Mouse (Mus musculus) testis, adult 2 months (tissue): ENCODE measurements around the gene Pon3. TPM values are rescaled to one million over a fixed set of nuclear protein-coding genes. Genes with fewer than 3 reads are reported as not detected.

Source experiments
- H3K27ac ChIP-seq: fragments of 200-500 bp; 2 replicates; pipeline ENCODE4 v1.5.1; 2012; ENCODE audit warnings: low read depth, low read length; ENCODE audit not compliant: control insufficient read depth, insufficient read depth
- H3K27me3 ChIP-seq: fragments of 200-500 bp; 2 replicates; pipeline ENCODE4 v1.6.1; 2012; ENCODE audit warnings: mild to moderate bottlenecking, low read length, moderate library complexity; ENCODE audit not compliant: control insufficient read depth, insufficient read depth
- H3K36me3 ChIP-seq: fragments of 200-500 bp; 2 replicates; pipeline ENCODE4 v1.6.1; 2012; ENCODE audit warnings: mild to moderate bottlenecking, low read length; ENCODE audit not compliant: control insufficient read depth, insufficient read depth
- H3K4me1 ChIP-seq: fragments of 200-500 bp; 2 replicates; pipeline ENCODE4 v1.6.1; 2012; ENCODE audit warnings: low read length; ENCODE audit not compliant: control insufficient read depth, insufficient read depth
- H3K4me3 ChIP-seq: fragments of 200-500 bp; 2 replicates; pipeline ENCODE4 v1.5.1; 2012; ENCODE audit warnings: low read depth, mild to moderate bottlenecking, low read length, moderate library complexity, mixed read lengths; ENCODE audit not compliant: control insufficient read depth
- CTCF ChIP-seq: fragments of 200-500 bp; IDR thresholded peaks from 2 replicates; pipeline ENCODE4 v1.5.1; 2012; ENCODE audit warnings: low read depth, mild to moderate bottlenecking, inconsistent platforms, low read length, moderate library complexity; ENCODE audit not compliant: control insufficient read depth, insufficient read depth, insufficient replicate concordance
- POLR2A ChIP-seq: fragments of 200-500 bp; IDR thresholded peaks from 2 replicates; pipeline ENCODE4 v1.6.1; 2012; ENCODE audit warnings: low read depth, mild to moderate bottlenecking, inconsistent platforms, low read length, moderate library complexity; ENCODE audit not compliant: control insufficient read depth
- polyA plus RNA-seq: library from polyadenylated mRNA; depleted of rRNA; stranded (reverse); fragments of >200 nt; gene quantifications from 2 replicates; pipeline ENCODE4 v1.2.3, GENCODE M21; 2012; rRNA removed

Gene Pon3
- polyA plus RNA-seq, 1 experiment, result 4.0 TPM

DNA sequence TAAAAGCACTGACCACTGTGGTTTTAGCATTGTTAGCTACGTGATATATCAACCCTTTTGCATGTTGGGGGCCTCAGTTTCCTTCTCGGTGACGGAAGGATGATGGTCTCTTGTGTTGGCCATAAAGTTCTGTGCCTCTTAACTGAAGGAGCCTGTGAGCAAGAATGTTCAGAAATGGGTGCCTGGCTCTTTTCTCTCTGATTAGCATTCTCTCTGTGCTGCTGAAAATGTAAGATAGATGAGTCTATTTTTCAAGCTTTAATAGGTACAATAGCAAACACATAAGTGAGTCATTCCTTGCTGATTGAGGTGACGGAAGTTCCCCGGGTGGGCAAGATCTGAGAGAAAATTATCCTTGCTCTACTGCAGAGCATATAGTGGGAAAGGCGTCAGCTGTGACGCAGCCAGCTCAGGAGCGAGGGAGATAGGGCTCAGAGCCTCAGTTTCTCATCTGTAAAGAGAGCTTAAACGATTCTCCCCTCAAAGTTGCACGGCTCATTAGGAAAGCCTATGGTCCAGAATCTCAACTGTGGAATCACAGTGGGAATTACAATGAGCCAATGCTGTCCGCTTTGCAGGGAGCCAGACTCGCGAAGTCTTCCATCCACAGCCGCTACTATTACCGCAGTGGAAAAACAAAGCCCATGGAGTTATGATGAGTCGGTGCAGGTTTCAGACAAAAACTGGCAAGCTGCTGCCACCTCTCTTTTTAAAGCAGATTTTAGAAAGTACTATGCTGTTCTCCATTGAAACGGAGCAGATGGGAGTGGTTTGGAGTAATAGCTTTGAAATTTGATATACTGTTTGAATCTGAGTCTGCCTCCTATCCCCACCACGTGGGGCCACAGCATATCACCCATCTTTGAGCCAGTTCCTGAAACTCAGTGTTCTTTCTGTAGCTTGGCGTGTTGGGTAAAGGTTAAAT, 77.9 kb downstream of the Pon3 start:
- H3K4me3 ChIP-seq, result no peak overlapping the region
- H3K27me3 ChIP-seq, result no peaks in the 10 kb centered on the region
- no peak overlapping the region for H3K27ac ChIP-seq
- TF ChIP-seq CTCF (no peak), POLR2A (no peak)
- H3K4me1 ChIP-seq, result no peaks in the 10 kb centered on the region
- no peaks in the 10 kb centered on the region for H3K36me3 ChIP-seq

DNA sequence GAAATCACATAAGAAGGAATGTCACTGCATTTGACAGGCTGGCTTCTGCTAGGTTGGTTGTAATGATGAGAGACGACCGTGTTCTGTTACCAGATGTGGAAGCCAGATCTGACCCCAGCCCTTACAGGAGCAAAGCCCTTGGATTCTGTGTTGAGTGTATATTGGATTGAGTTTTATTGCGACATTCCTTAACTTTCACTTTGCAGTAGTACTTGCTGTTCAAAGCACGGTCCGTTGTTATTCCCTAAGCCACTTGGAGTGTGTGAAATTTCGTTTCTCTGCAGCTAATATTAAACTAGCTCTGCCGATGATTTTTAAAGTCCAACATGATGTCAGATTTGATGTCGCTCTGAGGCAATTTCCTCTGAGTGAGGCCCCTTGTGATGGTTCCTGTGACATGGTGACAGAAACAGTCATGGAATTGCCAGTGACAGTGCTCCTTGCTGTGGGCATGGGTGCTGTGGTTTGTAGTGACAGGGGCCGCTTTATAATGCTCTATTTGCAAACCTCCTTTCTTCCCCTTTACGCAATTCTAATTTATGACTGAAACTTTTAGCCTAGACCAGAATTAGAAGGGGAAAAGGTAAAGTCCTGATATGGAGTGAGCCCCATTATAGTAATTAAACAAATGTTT, 81.8 kb downstream of the Pon3 start:
- Histone ChIP-seq H3K27ac (no peak overlapping the region), H3K36me3 (no peaks in the 10 kb centered on the region), H3K4me1 (no peaks in the 10 kb centered on the region), H3K27me3 (no peaks in the 10 kb centered on the region), H3K4me3 (no peak overlapping the region)
- TF ChIP-seq POLR2A (no peak), CTCF (no peak)

- H3K27me3 ChIP-seq, result no peaks in the 10 kb centered on the region
- TF ChIP-seq CTCF (no peak), POLR2A (no peak)
- H3K4me3 ChIP-seq, result no peak overlapping the region
- no peak overlapping the region for H3K27ac ChIP-seq
- H3K4me1 ChIP-seq, result no peaks in the 10 kb centered on the region
- no peaks in the 10 kb centered on the region for H3K36me3 ChIP-seq
These were observed 83.5 kb downstream of the Pon3 start for GRCm38 (mm10) chr6:5172571-5172970.

DNA sequence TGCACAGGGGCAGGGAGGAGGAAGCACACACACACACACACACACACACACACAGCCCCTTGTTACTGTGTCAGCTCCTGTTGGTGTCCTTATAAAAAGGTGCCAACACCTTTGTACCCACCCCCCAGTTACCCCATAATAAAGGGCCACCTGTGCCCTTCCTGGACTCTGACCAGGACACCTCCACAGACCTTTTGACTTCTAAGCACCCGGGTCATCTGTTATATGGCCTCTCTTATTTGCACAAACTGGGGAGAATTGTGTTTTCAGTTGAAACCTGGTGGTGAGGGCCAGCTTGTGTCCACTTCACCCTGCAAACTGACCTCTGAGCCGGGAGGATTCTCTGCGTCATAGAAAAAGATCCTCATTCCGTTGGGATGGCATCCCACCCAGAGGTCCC, 84.7 kb downstream of the Pon3 start:
- Histone ChIP-seq H3K27ac (no peak overlapping the region), H3K4me3 (no peak overlapping the region), H3K27me3 (no peaks in the 10 kb centered on the region), H3K4me1 (peaks cover 2% of the 10 kb centered on the region; the same call in 1 of the 2 replicates), H3K36me3 (no peaks in the 10 kb centered on the region)
- no peak for TF ChIP-seq CTCF
- TF ChIP-seq POLR2A, result no peak

Other genes starting within 250 kb of the Pon3 start
- gene Pon1, start 62.3 kb downstream of the Pon3 start, polyA plus RNA-seq, result not detected in 2 replicates
- gene Pon2, start 42.2 kb upstream of the Pon3 start, polyA plus RNA-seq, result 21.9 and 27.9 TPM in 2 replicates
- 25.4 and 36.5 TPM in 2 replicates for gene Asb4, start 127.1 kb upstream of the Pon3 start, polyA plus RNA-seq
- gene Pdk4, start 240.0 kb upstream of the Pon3 start, polyA plus RNA-seq, result 0.84 and 1.5 TPM in 2 replicates